Mouse (Mus musculus) embryonic facial prominence, embryonic 13.5 days (tissue): ENCODE data around the gene Igfbp3. TPM values are rescaled to one million over a fixed set of nuclear protein-coding genes. Genes with fewer than 3 reads are reported as not detected.
"Not testable (repeated sequence)": the region's sequence is repeated elsewhere in the genome, so short reads cannot be mapped to it uniquely, and the experiment has no call there.

Source experiments
- ATAC-seq: fragments of 200-750 bp; cut with Nextera tagmentation; 2 replicates; pipeline ENCODE4 v1.8.0; 2017; ENCODE audit warnings: low read depth; ENCODE audit not compliant: insufficient number of reproducible peaks, insufficient read depth, low FRiP score, low TSS enrichment
- H3K27ac ChIP-seq: fragments of 300-500 bp; sonication (generic); 2 replicates; pipeline ENCODE4 v1.5.1; 2015; ENCODE audit warnings: moderate library complexity, mild to moderate bottlenecking, inconsistent platforms
- H3K27me3 ChIP-seq: fragments of 300-500 bp; sonication (generic); 2 replicates; pipeline ENCODE4 v1.6.1; 2015; ENCODE audit warnings: mild to moderate bottlenecking, inconsistent platforms
- H3K36me3 ChIP-seq: fragments of 300-500 bp; sonication (generic); 2 replicates; pipeline ENCODE4 v1.6.1; 2015; ENCODE audit warnings: mild to moderate bottlenecking, inconsistent platforms
- H3K4me1 ChIP-seq: fragments of 300-500 bp; sonication (generic); 2 replicates; pipeline ENCODE4 v1.6.1; 2015; ENCODE audit warnings: inconsistent platforms
- H3K4me2 ChIP-seq: fragments of 300-500 bp; sonication (generic); 2 replicates; pipeline ENCODE4 v1.6.1; 2015; ENCODE audit warnings: moderate library complexity, mild to moderate bottlenecking, inconsistent platforms
- H3K4me3 ChIP-seq: fragments of 300-500 bp; sonication (generic); 2 replicates; pipeline ENCODE4 v1.5.1; 2015; ENCODE audit warnings: mild to moderate bottlenecking, inconsistent platforms
- H3K9ac ChIP-seq: fragments of 300-500 bp; sonication (generic); 2 replicates; pipeline ENCODE4 v1.6.1; 2015; ENCODE audit warnings: mild to moderate bottlenecking, inconsistent platforms
- H3K9me3 ChIP-seq: fragments of 300-500 bp; sonication (generic); 2 replicates; pipeline ENCODE4 v1.6.1; 2016; ENCODE audit warnings: inconsistent platforms
- WGBS: fragments of 180-500 bp; shearing (Covaris S2); methylation state at CpG from one replicate; pipeline ENCODE4 v1.1.7; 2015; ENCODE audit warnings: mixed read lengths; 5-methylcytosine and 5-hydroxymethylcytosine counted together
- polyA plus RNA-seq: library from polyadenylated mRNA; unstranded; fragments of >200 nt; fragmentation: Nextera tagmentation; extraction: Ambion mirVana; gene quantifications from 2 replicates; pipeline ENCODE4 v1.2.1, GENCODE M21; 2015

The Igfbp3 gene
- polyA plus RNA-seq, 1 experiment from 2014 or later = 113 TPM

GRCm38 (mm10) chr11:7231958-7232357 is 18.2 kb upstream of the Igfbp3 start:
- Histone ChIP-seq H3K4me2 (no peak overlapping the region), H3K27ac (no peak overlapping the region), H3K4me1 (peaks cover 8% of the 10 kb centered on the region), H3K9me3 (no peaks in the 10 kb centered on the region), H3K9ac (no peak overlapping the region), H3K27me3 (no peaks in the 10 kb centered on the region), H3K4me3 (no peak overlapping the region), H3K36me3 (no peaks in the 10 kb centered on the region)
- 93% methylated on average over 4 of the region's 4 CpGs for WGBS
- ATAC-seq = no peak

- Histone ChIP-seq H3K9ac (no peak overlapping the region), H3K4me3 (no peak overlapping the region), H3K27ac (no peak overlapping the region), H3K36me3 (no peaks in the 10 kb centered on the region), H3K9me3 (no peaks in the 10 kb centered on the region), H3K4me2 (no peak overlapping the region), H3K27me3 (no peaks in the 10 kb centered on the region), H3K4me1 (peaks cover 21% of the 10 kb centered on the region)
- ATAC-seq = no peak
- WGBS = 75% methylated on average over 4 of the region's 4 CpGs
Measured at GRCm38 (mm10) chr11:7230000-7230399, 16.3 kb upstream of the Igfbp3 start.

- ATAC-seq = no peak
- Histone ChIP-seq H3K27me3 (no peaks in the 10 kb centered on the region), H3K4me3 (no peak overlapping the region), H3K4me2 (no peak overlapping the region), H3K9ac (no peak overlapping the region), H3K4me1 (peaks cover 24% of the 10 kb centered on the region), H3K36me3 (no peaks in the 10 kb centered on the region), H3K27ac (peak overlapping the region; percentile 51; the same call in 1 of the 2 replicates), H3K9me3 (no peaks in the 10 kb centered on the region)
- 89% methylated on average over 4 of the region's 4 CpGs for WGBS
Measured at GRCm38 (mm10) chr11:7228107-7228506, 14.4 kb upstream of the Igfbp3 start.

GRCm38 (mm10) chr11:7226810-7227550 is 13.3 kb upstream of the Igfbp3 start:
- Histone ChIP-seq H3K9me3 (no peaks in the 10 kb centered on the region), H3K9ac (0 out of 2 replicates have a peak overlapping the region, but pooled peaks have one; percentile 11), H3K27ac (peak overlapping the region; percentile 66), H3K36me3 (no peaks in the 10 kb centered on the region), H3K4me3 (no peak overlapping the region), H3K27me3 (no peaks in the 10 kb centered on the region), H3K4me1 (peaks cover 29% of the 10 kb centered on the region), H3K4me2 (no peak overlapping the region)
- WGBS = 55% methylated on average over 7 of the region's 7 CpGs
- ATAC-seq = peak; percentile 74; the same call in 1 of the 2 replicates

GRCm38 (mm10) chr11:7226200-7226599 is 12.5 kb upstream of the Igfbp3 start:
- H3K36me3 ChIP-seq = no peaks in the 10 kb centered on the region
- peak overlapping the region; percentile 66; the same call in 1 of the 2 replicates for H3K27ac ChIP-seq
- H3K4me3 ChIP-seq = no peak overlapping the region
- no peak overlapping the region for H3K9ac ChIP-seq
- peaks cover 29% of the 10 kb centered on the region for H3K4me1 ChIP-seq
- no peak for ATAC-seq
- WGBS = 55% methylated on average over 2 of the region's 2 CpGs
- H3K9me3 ChIP-seq = no peaks in the 10 kb centered on the region
- H3K27me3 ChIP-seq = no peaks in the 10 kb centered on the region
- H3K4me2 ChIP-seq = no peak overlapping the region

GRCm38 (mm10) chr11:7221826-7222225 is 8.1 kb upstream of the Igfbp3 start:
- H3K27me3 ChIP-seq, H3K36me3 ChIP-seq, H3K4me3 ChIP-seq, H3K4me2 ChIP-seq, H3K9me3 ChIP-seq, ATAC-seq, H3K27ac ChIP-seq, H3K9ac ChIP-seq: not testable (repeated sequence)
- peaks cover 19% of the 10 kb centered on the region for H3K4me1 ChIP-seq
- WGBS = 77% methylated on average over 8 of the region's 8 CpGs

GRCm38 (mm10) chr11:7215703-7216102 is 2.0 kb upstream of the Igfbp3 start:
- peaks cover 33% of the 10 kb centered on the region for H3K27me3 ChIP-seq
- 7% methylated on average over 8 of the region's 8 CpGs for WGBS
- H3K4me2 ChIP-seq = no peak overlapping the region
- no peak overlapping the region for H3K4me3 ChIP-seq
- no peak overlapping the region for H3K9ac ChIP-seq
- no peak for ATAC-seq
- H3K9me3 ChIP-seq = no peaks in the 10 kb centered on the region
- H3K27ac ChIP-seq = no peak overlapping the region
- no peaks in the 10 kb centered on the region for H3K36me3 ChIP-seq
- H3K4me1 ChIP-seq = peaks cover 39% of the 10 kb centered on the region

- Histone ChIP-seq H3K9ac (no peak overlapping the region), H3K4me3 (peak overlapping the region; percentile 67; the same call in 1 of the 2 replicates), H3K27me3 (peaks cover 33% of the 10 kb centered on the region), H3K36me3 (0 out of 2 replicates have a peak, but pooled peaks cover 1% of the 10 kb centered on the region), H3K9me3 (no peaks in the 10 kb centered on the region), H3K4me2 (peak overlapping the region; percentile 94), H3K27ac (no peak overlapping the region), H3K4me1 (peaks cover 42% of the 10 kb centered on the region)
- ATAC-seq = no peak
- WGBS = 5% methylated on average over 14 of the region's 14 CpGs
Measured at GRCm38 (mm10) chr11:7214761-7215160, 1.0 kb upstream of the Igfbp3 start.

GRCm38 (mm10) chr11:7214342-7214660 is 578 bp upstream of the Igfbp3 start:
- ATAC-seq = no peak
- WGBS = 1% methylated on average over 12 of the region's 12 CpGs
- peaks cover 42% of the 10 kb centered on the region for H3K4me1 ChIP-seq
- peaks cover 6% of the 10 kb centered on the region for H3K36me3 ChIP-seq
- H3K27me3 ChIP-seq = peaks cover 33% of the 10 kb centered on the region
- H3K9ac ChIP-seq = peak overlapping the region; percentile 81; the same call in 1 of the 2 replicates
- no peaks in the 10 kb centered on the region for H3K9me3 ChIP-seq
- H3K27ac ChIP-seq = no peak overlapping the region; the same call in 1 of the 2 replicates
- peak overlapping the region; percentile 67 for H3K4me3 ChIP-seq
- peak overlapping the region; percentile 94 for H3K4me2 ChIP-seq

GRCm38 (mm10) chr11:7213161-7213500 is 592 bp downstream of the Igfbp3 start:
- no peak for ATAC-seq
- Histone ChIP-seq H3K27me3 (peaks cover 33% of the 10 kb centered on the region), H3K36me3 (peaks cover 17% of the 10 kb centered on the region), H3K27ac (peak overlapping the region; percentile 72), H3K9me3 (no peaks in the 10 kb centered on the region), H3K4me3 (peak overlapping the region; percentile 67), H3K9ac (peak overlapping the region; percentile 81), H3K4me2 (peak overlapping the region; percentile 94), H3K4me1 (peaks cover 42% of the 10 kb centered on the region)
- 1% methylated on average over 17 of the region's 19 CpGs for WGBS

GRCm38 (mm10) chr11:7212126-7212798 is 1.5 kb downstream of the Igfbp3 start:
- Histone ChIP-seq H3K27ac (peak overlapping the region; percentile 72), H3K9me3 (no peaks in the 10 kb centered on the region), H3K4me3 (peak overlapping the region; percentile 67), H3K4me2 (peak overlapping the region; percentile 94), H3K36me3 (peaks cover 20% of the 10 kb centered on the region), H3K4me1 (peaks cover 42% of the 10 kb centered on the region), H3K27me3 (peaks cover 33% of the 10 kb centered on the region), H3K9ac (peak overlapping the region; percentile 81)
- ATAC-seq = no peak
- WGBS = 7% methylated on average over 17 of the region's 17 CpGs

- H3K9me3 ChIP-seq = no peaks in the 10 kb centered on the region
- H3K4me2 ChIP-seq = peak overlapping the region; percentile 94
- 14% methylated on average over 9 of the region's 9 CpGs for WGBS
- peaks cover 35% of the 10 kb centered on the region for H3K4me1 ChIP-seq
- H3K36me3 ChIP-seq = peaks cover 20% of the 10 kb centered on the region
- peak overlapping the region; percentile 44; the same call in 1 of the 2 replicates for H3K9ac ChIP-seq
- H3K4me3 ChIP-seq = peak overlapping the region; percentile 29
- peaks cover 33% of the 10 kb centered on the region for H3K27me3 ChIP-seq
- H3K27ac ChIP-seq = no peak overlapping the region
- ATAC-seq = no peak
Measured at GRCm38 (mm10) chr11:7211211-7211610, 2.5 kb downstream of the Igfbp3 start.
